ENCODE assay signal across 8 mouse cellular contexts in the genomic region with DNA sequence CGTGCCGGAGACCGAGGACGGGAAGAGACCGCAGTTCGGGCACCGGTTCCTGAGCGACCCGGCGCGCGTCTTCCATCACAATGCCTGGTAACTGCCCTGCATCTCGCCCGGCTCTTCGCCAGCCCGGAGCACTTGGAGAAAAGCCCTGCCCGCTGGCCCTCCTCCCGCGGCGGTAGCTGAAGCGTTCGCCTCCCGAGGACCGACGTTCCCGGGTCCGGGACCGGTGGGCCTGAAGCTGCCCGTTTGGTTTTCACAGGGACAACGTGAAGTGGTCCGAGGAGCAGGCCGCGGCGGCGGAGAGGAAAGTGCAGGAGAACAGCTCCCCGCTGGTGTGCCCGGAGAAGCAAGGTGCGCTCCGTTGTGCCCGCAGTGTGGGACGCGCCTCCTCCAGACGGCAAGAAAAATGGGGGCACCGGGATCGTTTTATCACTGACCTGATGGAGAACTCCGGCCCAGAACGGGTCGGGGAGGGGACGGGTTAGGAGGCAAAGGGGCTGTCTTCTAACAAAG. TPM values are rescaled to one million over a fixed set of nuclear protein-coding genes. Genes with fewer than 3 reads are reported as not detected.
DNase-seq lines count a peak whose midpoint lies in the region; ATAC-seq and TF ChIP-seq lines count a peak whose summit lies in the region.

No protein-coding gene starts in this region.

- intact Hi-C loops in left cerebral cortex, postnatal 10 days (cut with DNase I), result loop anchor here (5.0 kb wide), 1 partner anchor 359 kb away; no protein-coding TSS in a partner anchor

- 1% methylated on average over 49 of the region's 49 CpGs for WGBS in lung, adult 2 months
- under 1% methylated on average over 41 of the region's 49 CpGs for WGBS in hindbrain, embryonic 11.5 days

- no peak overlapping the region for H3K27ac ChIP-seq in brown adipose tissue, adult 24 weeks (replicated peaks; ENCODE audit: low read depth, low read length)
- H3K27ac ChIP-seq in hindbrain, embryonic 11.5 days (ENCODE audit: low read depth, low read length), result no peak overlapping the region

- H3K4me1 ChIP-seq in lung, adult 2 months (ENCODE audit: control insufficient read depth, insufficient read depth, low read length), result peaks cover 3% of the 10 kb centered on the region; the same call in 1 of the 2 replicates
- peaks cover 6% of the 10 kb centered on the region; the same call in 1 of the 2 replicates for H3K4me1 ChIP-seq in brown adipose tissue, adult 24 weeks (ENCODE audit: control insufficient read depth, insufficient read depth, insufficient read length, low read length)
- H3K4me1 ChIP-seq in hindbrain, embryonic 11.5 days (replicated peaks; ENCODE audit: control insufficient read depth, insufficient read depth, low read length), result no peaks in the 10 kb centered on the region
- peaks cover 22% of the 10 kb centered on the region for H3K4me1 ChIP-seq in megakaryocyte, embryonic 14.5 days

- no peaks in the 10 kb centered on the region for H3K27me3 ChIP-seq in hindbrain, embryonic 11.5 days (ENCODE audit: control insufficient read depth, insufficient read depth, low read length)
- peaks cover 1% of the 10 kb centered on the region for H3K27me3 ChIP-seq in megakaryocyte, embryonic 14.5 days (replicated peaks)

- TF ChIP-seq POLR2A in lung, adult 2 months (IDR thresholded peaks at IDR 0.05; ENCODE audit: borderline replicate concordance, extremely low read depth, low read depth, low read length), result no peak

- peak overlapping the region; percentile 91 for H3K4me2 ChIP-seq in hindbrain, embryonic 11.5 days (replicated peaks; ENCODE audit: low read depth, low read length)

- no peaks in the 10 kb centered on the region for H3K9me3 ChIP-seq in hindbrain, embryonic 11.5 days (ENCODE audit: control insufficient read depth, low read length)
- no peaks in the 10 kb centered on the region for H3K9me3 ChIP-seq in megakaryocyte, embryonic 14.5 days

- no peaks in the 10 kb centered on the region for H3K36me3 ChIP-seq in hindbrain, embryonic 11.5 days (ENCODE audit: control insufficient read depth, insufficient read depth, low read length)
- H3K36me3 ChIP-seq in megakaryocyte, embryonic 14.5 days (replicated peaks; ENCODE audit: low read length), result peaks cover 29% of the 10 kb centered on the region

- H3K9ac ChIP-seq in hindbrain, embryonic 11.5 days (ENCODE audit: low read depth, low read length), result peak overlapping the region; percentile 74

- H3K4me3 ChIP-seq in lung, adult 2 months (replicated peaks; ENCODE audit: extremely low read depth, low read depth, low read length), result peak overlapping the region; percentile 93
- peak overlapping the region; percentile 92 for H3K4me3 ChIP-seq in brown adipose tissue, adult 24 weeks (ENCODE audit: insufficient read depth, low read depth, low read length)
- peak overlapping the region; percentile 95 for H3K4me3 ChIP-seq in hindbrain, embryonic 11.5 days (ENCODE audit: low read depth, low read length)
- H3K4me3 ChIP-seq in megakaryocyte, embryonic 14.5 days (replicated peaks), result peak overlapping the region; percentile 94

- TF ChIP-seq CTCF in lung, adult 2 months (IDR thresholded peaks at IDR 0.05; ENCODE audit: insufficient read depth, low read length), result no peak

- ATAC-seq in hindbrain, embryonic 11.5 days (ENCODE audit: low FRiP score), result no peak; the same call in 1 of the 2 replicates

- DNase-seq in lung, adult 2 months, result no peak
- no peak for DNase-seq in lung, postnatal 36 days
- DNase-seq in hindbrain, embryonic 11.5 days (ENCODE audit: low spot score), result no peak
- no peak for DNase-seq in left cerebral cortex, postnatal 10 days (ENCODE audit: extremely low spot score in 1 of 2, low spot score in 2 of 2)
- DNase-seq in adrenal gland, adult (ENCODE audit: inconsistent age in 2 of 2, low spot score in 1 of 2), result no peak
- DNase-seq in left cerebral cortex, adult 18-20 months (ENCODE audit: low spot score in 2 of 2), result no peak

RNA-seq across cellular contexts. Expression of a gene that starts 0.3 kb away (rescaled TPM):
- 8.9 and 10.0 TPM in 2 replicates for polyA plus RNA-seq in lung, adult 2 months (2012; rRNA removed)
- 7.5 and 13.6 TPM in 2 replicates for polyA plus RNA-seq in brown adipose tissue, adult 24 weeks (2012; ENCODE audit: insufficient read depth, insufficient read length, missing spikeins)
- polyA plus RNA-seq in hindbrain, embryonic 11.5 days (2014; fragmentation: Nextera tagmentation; extraction: Ambion mirVana), result 45.5 and 45.9 TPM in 2 replicates
- polyA plus RNA-seq in megakaryocyte, embryonic 14.5 days (2012; ENCODE audit: insufficient read depth, low replicate concordance), result 2.8 and 3.7 TPM in 2 replicates
- total RNA-seq in left cerebral cortex, postnatal 10 days (2021), result 10 to 100 TPM; 19.7 to 21.6 TPM
- 10 to 100 TPM; 13.0 to 13.7 TPM for total RNA-seq in left cerebral cortex, adult 18-20 months (2021)

RNA-seq across cellular contexts. Expression of a gene that starts 20.1 kb away (rescaled TPM):
- not detected in 2 replicates for polyA plus RNA-seq in lung, adult 2 months (2012; rRNA removed)
- polyA plus RNA-seq in brown adipose tissue, adult 24 weeks (2012; ENCODE audit: insufficient read depth, insufficient read length, missing spikeins), result not detected in 2 replicates
- not detected in 2 replicates for polyA plus RNA-seq in hindbrain, embryonic 11.5 days (2014; fragmentation: Nextera tagmentation; extraction: Ambion mirVana)
- not detected in 2 replicates for polyA plus RNA-seq in megakaryocyte, embryonic 14.5 days (2012; ENCODE audit: insufficient read depth, low replicate concordance)
- not detected for total RNA-seq in left cerebral cortex, postnatal 10 days (2021)
- total RNA-seq in left cerebral cortex, adult 18-20 months (2021), result not detected

RNA-seq across cellular contexts. Expression of a gene that starts 52.0 kb away (rescaled TPM):
- polyA plus RNA-seq in lung, adult 2 months (2012; rRNA removed), result 11.8 and 13.5 TPM in 2 replicates
- 21.5 and 34.0 TPM in 2 replicates for polyA plus RNA-seq in brown adipose tissue, adult 24 weeks (2012; ENCODE audit: insufficient read depth, insufficient read length, missing spikeins)
- polyA plus RNA-seq in hindbrain, embryonic 11.5 days (2014; fragmentation: Nextera tagmentation; extraction: Ambion mirVana), result 29.2 and 30.5 TPM in 2 replicates
- 4.4 and 5.8 TPM in 2 replicates for polyA plus RNA-seq in megakaryocyte, embryonic 14.5 days (2012; ENCODE audit: insufficient read depth, low replicate concordance)
- 10 to 100 TPM; 47.5 to 49.6 TPM for total RNA-seq in left cerebral cortex, postnatal 10 days (2021)
- 10 to 100 TPM; 49.4 to 53.9 TPM for total RNA-seq in left cerebral cortex, adult 18-20 months (2021)
